Mouse (Mus musculus): Measurements from ENCODE around the gene Tcerg1l.

Gene Tcerg1l

DNA sequence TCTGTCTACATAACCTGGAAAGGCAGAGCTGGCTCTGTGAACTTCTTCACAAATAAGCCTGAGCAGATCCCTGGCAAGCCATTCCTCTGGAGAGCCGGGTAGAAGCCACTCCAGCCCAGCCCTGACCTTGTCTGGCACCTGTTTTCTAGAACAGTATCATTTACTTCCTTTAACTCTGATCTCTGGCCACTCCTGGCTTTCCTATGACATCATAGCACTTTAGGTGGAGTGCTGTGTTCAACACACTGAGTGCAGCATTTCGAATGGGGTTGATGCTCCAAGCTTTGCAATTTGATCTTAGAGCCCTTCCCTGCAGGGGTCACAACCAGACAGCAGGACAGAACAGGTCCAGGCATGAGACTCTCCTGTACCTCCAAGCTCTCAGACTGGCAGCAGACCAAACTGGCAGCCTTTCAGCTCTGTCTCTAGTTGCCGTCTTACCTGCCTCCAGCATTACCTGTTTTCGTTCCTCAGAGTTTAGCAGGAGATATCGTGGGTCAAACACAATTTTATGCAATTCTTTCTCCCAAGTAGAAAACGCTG is 179.9 kb downstream of the Tcerg1l start:
- no peak for DNase-seq (ENCODE audit: low read depth)

DNA sequence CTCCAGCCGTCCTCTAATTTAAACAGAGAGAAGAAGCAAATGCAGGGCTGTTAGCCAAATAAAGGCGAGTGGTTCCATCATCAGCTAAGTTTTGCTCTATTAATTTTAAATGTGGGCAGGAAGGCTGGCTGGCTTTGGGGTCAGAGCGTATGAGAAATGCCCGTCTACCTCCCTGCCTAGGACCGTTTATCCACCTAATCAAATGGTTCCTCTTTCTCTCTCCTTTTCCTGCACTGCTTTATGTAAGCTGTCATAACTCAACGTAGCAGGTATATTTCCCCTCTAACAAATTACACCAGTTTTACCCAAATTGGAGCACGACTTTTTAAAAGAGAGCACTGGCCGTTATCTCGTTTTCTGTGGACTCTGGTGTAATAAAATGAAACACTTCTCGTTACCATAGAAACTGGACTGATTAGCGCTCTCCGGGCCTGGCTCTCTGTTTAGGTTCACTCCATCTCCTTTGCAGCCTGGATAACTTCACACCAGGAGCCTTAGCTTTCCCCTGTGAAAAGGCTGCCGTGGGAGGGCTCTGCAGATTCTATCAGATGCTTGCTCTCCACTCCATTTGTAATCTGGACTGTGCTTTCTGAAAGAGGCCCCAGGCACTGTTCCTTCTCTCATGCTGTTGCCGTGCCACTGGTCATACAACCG is 182.2 kb downstream of the Tcerg1l start:
- DNase-seq (ENCODE audit: low read depth) = no peak

DNA sequence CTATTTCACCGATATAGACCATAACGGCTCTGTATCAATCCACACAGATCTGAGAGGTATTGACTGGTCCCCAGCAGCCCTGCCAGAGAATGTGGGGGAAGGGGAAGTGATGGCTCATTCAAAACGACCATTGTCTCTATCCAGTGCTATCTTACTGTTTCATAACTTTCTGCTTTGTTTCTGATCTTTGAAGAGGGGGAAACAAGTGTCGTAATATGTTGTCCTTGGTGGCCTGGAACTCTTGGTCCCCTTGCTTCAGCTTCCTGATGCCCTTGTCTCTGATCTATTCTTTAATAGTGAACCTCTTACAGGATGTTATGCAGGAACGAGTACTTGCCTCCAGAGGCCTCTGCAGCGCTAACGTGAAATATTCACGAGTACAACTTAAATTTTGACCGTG is 182.8 kb downstream of the Tcerg1l start:
- no peak for DNase-seq (ENCODE audit: low read depth)

DNA sequence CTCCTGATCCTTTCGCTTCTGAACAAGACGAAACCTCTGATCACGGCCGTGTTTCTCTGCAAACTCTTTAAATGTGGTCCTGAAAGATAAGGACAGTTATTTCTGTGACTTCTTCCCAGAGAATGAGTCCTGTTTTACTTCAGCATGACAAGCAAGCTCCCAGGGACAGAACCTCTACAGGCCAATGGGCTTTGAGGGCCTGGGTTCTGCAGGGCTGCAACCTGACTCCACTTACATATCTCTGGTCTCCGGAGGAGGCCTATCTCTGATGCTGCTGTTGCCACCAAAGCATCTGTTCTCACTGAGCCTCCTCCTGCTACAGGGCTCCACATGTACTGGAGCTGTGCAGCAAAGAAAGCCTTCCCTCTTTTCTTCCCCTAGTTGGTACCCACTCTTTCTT is 187.8 kb downstream of the Tcerg1l start:
- no peak for DNase-seq (ENCODE audit: low read depth)

DNA sequence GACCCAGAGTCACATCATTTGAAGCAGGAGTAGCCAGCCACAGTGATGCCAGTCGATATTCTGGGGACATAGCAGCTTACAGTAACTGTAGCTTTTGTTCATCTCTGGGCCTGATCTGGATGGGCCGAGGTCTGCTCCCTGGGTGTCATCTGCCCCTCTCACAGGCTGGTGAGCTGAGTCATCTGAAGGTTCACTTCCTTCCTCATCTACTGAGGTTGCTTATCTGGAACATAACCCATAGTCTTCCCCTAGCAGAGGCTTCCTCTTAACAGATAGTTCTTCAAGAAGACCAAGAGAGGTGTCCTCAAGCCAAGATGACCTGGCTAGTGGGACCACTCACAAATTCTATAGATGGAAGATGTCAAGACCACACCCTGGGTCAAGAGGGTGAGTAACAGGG is 192.4 kb downstream of the Tcerg1l start:
- no peak for DNase-seq (ENCODE audit: low read depth)

DNA sequence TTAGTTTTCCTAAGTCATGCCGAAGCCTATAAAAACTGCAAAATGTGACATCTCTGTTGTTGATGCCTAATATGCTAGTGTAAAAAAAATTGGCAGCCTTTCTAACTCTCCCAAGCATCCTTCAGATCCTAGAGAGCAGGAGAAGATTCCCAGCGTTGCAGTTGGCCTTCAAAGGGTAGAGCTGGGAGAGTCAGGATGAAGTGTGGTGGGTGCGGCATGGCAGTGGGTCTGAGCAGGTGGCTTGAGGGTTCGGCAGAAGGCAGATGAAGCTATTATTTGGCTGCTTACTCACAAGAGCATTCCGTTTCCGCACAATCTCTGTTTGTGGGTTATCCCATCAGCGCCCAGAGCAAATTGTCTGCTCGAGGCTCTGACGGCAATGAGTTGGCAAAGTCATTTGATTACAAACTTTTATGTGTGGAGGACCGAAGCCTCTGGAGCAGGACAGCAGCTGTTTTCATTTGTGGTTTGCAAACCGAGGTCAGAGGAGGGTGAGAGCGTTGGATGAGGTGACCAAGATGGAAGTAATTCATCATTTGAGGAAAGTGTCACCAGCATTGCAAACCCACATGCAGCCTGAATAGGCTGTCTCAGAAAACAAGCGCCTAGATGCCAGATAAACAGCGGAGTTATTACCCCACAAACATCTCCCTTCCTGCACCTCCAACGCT is 195.2 kb downstream of the Tcerg1l start:
- DNase-seq (ENCODE audit: low read depth) = no peak

DNA sequence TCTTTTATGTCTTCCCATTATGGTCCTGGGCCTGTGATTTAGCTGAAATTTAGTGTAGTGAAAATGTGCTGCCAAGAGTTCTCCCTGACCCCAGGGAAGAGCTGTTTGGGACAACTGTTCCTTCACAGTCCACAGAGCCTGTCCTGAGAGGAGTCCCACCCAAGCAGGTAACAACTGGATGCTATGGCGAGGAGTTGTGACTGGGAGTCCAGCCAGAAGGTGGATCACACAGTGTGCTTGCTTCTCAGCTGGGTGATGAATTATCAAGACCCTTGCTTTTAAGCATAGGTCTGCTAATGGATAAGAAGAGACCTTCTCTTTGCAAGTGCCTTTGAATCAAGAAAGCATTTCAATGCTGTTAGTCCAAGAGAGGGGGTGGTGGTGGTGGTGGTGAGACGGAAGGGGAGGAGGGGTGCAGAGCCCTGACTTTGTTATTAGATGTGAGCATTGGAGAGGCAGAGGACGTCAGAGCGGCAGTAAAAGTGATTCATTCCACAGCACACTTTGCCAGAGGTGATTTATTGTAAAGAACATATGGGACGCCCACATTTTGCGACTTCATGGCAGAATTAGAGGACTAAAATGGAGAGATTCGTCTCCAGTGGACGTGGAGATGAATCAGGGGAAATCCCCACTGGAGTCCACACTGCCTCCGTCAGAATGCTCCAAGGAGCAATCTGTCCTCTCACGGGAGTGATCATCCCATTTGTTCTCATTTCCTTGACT is 198.0 kb downstream of the Tcerg1l start:
- no peak for DNase-seq (ENCODE audit: low read depth)

DNA sequence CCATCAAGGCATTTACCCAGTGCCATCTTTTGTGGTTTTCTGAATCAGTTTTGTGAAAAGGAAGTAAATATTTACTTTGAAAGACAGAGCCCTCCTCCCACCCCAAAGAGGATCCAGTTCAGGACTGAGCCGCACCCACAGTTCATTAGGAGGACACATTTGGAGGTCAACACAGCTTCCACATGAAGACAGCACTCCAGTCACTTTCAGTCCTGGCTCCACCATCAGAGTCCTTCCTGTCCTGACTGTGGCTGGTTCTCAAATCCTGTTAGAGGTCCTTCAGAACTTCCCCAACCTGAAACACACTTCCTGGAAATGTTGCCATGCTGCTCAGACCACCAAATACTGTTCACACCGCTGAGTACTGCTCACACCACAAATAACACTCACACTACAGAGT is 201.4 kb downstream of the Tcerg1l start:
- no peak for DNase-seq (ENCODE audit: low read depth)

DNA sequence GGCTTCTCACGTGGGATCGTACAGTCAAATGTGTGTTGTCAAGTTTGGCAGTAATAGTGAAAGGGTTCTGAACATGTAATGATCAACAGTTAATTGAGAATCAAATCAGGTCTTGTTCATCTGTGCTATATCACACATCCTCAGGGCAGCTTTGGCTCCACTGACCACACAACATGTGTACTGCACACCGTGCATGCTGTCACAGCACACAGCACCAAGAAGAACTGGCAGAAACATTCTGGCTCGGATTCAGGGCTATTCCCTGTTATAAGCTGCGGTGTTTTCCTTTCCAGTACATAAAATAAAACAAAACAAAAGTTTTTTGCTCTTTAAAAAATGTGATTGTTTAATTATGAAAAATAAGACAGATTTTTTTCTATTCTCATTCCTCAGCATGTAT is 213.3 kb downstream of the Tcerg1l start:
- no peak for DNase-seq (ENCODE audit: low read depth)

DNA sequence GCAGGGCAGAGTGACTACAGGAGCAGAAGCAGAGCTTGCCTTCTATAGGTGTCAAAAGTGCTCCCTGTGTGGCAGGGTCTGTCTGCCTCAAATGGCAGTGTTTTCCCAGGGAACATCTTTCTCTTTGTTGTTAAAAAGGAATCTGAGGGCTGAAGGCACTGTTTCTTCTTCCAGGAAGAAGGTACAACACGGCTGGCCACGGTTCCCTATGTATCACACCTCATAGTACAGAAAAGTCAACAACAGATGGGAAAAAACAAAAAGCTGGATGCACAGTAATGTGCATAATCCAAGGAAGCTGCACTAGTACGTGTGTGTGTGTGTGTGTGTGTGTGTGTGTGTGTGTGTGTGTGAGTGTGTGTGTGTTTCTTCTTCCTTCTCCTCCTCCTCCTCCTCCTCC is 215.3 kb downstream of the Tcerg1l start:
- DNase-seq (ENCODE audit: low read depth) = no peak

DNA sequence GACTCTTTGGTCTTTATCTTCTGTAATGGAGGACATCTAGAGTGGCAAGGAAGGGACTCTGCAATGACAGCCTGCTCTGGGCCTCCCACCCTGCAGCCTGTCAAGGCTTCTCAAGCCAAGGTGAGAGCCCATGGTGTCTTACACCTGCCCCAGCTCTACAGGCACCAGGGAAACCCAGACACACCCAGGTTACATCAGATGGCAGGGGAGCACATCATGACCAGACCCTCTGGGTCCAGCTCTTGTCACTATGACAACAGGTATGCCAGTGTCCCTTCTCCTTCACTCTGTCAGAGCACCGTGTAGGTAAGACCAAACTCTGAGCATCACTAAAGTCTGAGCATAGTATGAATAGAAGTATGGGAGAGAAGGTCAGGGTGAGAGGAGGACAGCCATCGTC is 218.9 kb downstream of the Tcerg1l start:
- DNase-seq (ENCODE audit: low read depth) = no peak

DNA sequence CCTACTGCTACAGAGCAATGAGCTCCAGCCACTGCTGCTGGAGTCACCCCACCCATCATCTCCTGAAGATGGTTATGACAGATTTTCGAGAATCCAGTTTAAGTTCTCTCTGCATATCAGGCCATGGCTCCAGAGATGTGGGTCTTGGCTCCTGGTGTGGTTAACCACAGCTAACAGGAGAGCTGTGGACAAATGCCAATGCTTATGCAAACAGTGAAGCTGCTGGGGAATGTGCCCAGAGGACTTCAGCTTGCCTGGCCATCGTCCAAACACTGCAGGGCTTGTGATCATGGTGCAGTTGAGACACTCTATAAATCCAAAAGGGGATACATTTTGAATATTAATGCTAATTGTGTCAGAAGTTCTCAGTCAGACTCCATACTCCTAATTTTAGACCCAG is 221.5 kb downstream of the Tcerg1l start:
- no peak for DNase-seq (ENCODE audit: low read depth)

DNA sequence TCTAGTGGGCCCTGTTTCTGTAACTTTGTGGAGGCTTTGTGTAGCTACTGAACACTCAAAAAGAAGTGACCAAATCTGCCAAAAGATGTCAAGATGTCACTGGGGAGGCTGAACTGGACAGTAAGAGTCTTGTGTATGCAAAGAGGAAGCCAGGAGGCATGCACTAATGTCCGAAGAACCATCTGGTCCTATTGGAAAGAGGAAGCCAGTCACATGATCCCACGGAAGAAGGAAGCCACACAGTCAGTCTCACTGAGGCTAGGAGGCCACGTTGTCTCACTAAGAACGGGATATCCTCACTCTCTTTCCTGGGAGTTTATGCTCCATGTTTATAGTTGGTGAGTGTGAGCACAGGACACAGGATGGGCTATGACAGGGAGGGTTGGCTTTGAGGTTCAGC is 227.1 kb downstream of the Tcerg1l start:
- no peak for DNase-seq (ENCODE audit: low read depth)
